Mouse (Mus musculus): Measurements from ENCODE around the gene Insig1.

Gene Insig1

GRCm38 (mm10) chr5:28063989-28064624 is 7.1 kb upstream of the Insig1 start:
- DNase-seq (ENCODE audit: low read depth, low spot score), result no peak

- no peak for DNase-seq (ENCODE audit: low read depth, low spot score)
Measured at GRCm38 (mm10) chr5:28065275-28065674, 5.9 kb upstream of the Insig1 start.

- DNase-seq (ENCODE audit: low read depth, low spot score), result no peak
Measured at GRCm38 (mm10) chr5:28066311-28066710, 4.9 kb upstream of the Insig1 start.

GRCm38 (mm10) chr5:28070149-28070827 is 875 bp upstream of the Insig1 start:
- DNase-seq (ENCODE audit: low read depth, low spot score), result no peak

GRCm38 (mm10) chr5:28071456-28072223 is 477 bp downstream of the Insig1 start:
- peak; percentile 69 for DNase-seq (ENCODE audit: low read depth, low spot score)

- no peak for DNase-seq (ENCODE audit: low read depth, low spot score)
Measured at GRCm38 (mm10) chr5:28079431-28079830, 8.3 kb downstream of the Insig1 start.

GRCm38 (mm10) chr5:28081127-28081526 is 10.0 kb downstream of the Insig1 start:
- no peak for DNase-seq (ENCODE audit: low read depth, low spot score)

- no peak for DNase-seq (ENCODE audit: low read depth, low spot score)
Measured at GRCm38 (mm10) chr5:28081822-28082221, 10.7 kb downstream of the Insig1 start.

GRCm38 (mm10) chr5:28082312-28082711 is 11.1 kb downstream of the Insig1 start:
- DNase-seq (ENCODE audit: low read depth, low spot score), result no peak

GRCm38 (mm10) chr5:28082796-28083195 is 11.6 kb downstream of the Insig1 start:
- DNase-seq (ENCODE audit: low read depth, low spot score), result no peak

GRCm38 (mm10) chr5:28084743-28085142 is 13.6 kb downstream of the Insig1 start:
- no peak for DNase-seq (ENCODE audit: low read depth, low spot score)

GRCm38 (mm10) chr5:28090547-28090946 is 19.4 kb downstream of the Insig1 start:
- DNase-seq (ENCODE audit: low read depth, low spot score), result no peak

- no peak for DNase-seq (ENCODE audit: low read depth, low spot score)
Measured at GRCm38 (mm10) chr5:28092327-28092726, 21.2 kb downstream of the Insig1 start.

- peak; percentile 49 for DNase-seq (ENCODE audit: low read depth, low spot score)
Measured at GRCm38 (mm10) chr5:28093874-28094273, 22.7 kb downstream of the Insig1 start.

- DNase-seq (ENCODE audit: low read depth, low spot score), result no peak
Measured at GRCm38 (mm10) chr5:28094393-28094792, 23.2 kb downstream of the Insig1 start.

GRCm38 (mm10) chr5:28094846-28095245 is 23.7 kb downstream of the Insig1 start:
- DNase-seq (ENCODE audit: low read depth, low spot score), result no peak

GRCm38 (mm10) chr5:28095671-28096070 is 24.5 kb downstream of the Insig1 start:
- no peak for DNase-seq (ENCODE audit: low read depth, low spot score)

GRCm38 (mm10) chr5:28106966-28107365 is 35.8 kb downstream of the Insig1 start:
- no peak for DNase-seq (ENCODE audit: low read depth, low spot score)

GRCm38 (mm10) chr5:28107974-28108373 is 36.8 kb downstream of the Insig1 start:
- DNase-seq (ENCODE audit: low read depth, low spot score), result no peak

- DNase-seq (ENCODE audit: low read depth, low spot score), result no peak
Measured at GRCm38 (mm10) chr5:28110881-28111280, 39.7 kb downstream of the Insig1 start.

GRCm38 (mm10) chr5:28117251-28117880 is 46.2 kb downstream of the Insig1 start:
- DNase-seq (ENCODE audit: low read depth, low spot score), result no peak

GRCm38 (mm10) chr5:28117882-28118530 is 46.8 kb downstream of the Insig1 start:
- DNase-seq (ENCODE audit: low read depth, low spot score), result no peak
